Mouse (Mus musculus) hindbrain, embryonic 14.5 days (tissue): ENCODE measurements at regions not wholly inside any gene's neighbourhood (a gene's known extent, or its start where the extent isn't known, plus 50 kb on each side); places are given as distances from the start of the nearest gene placed in this dataset.

ENCODE experiments used
- ATAC-seq: fragments of 200-750 bp; cut with Nextera tagmentation; 2 replicates; pipeline ENCODE4 v1.8.0; 2017; ENCODE audit warnings: moderate number of reproducible peaks, mild to moderate bottlenecking, moderate TSS enrichment, moderate library complexity; ENCODE audit not compliant: low FRiP score
- DNase-seq: peaks from one replicate; pipeline ENCODE4 v3.0.0-alpha.2; 2015; ENCODE audit warnings: low spot score
- H3K27ac ChIP-seq: fragments of 300-500 bp; sonication (generic); 2 replicates; pipeline ENCODE4 v1.5.1; 2014; ENCODE audit warnings: mild to moderate bottlenecking, moderate library complexity
- H3K27me3 ChIP-seq: fragments of 300-500 bp; sonication (generic); 2 replicates; pipeline ENCODE4 v1.6.1; 2014; ENCODE audit warnings: mild to moderate bottlenecking, low read length, mixed read lengths; ENCODE audit not compliant: control insufficient read depth, insufficient read depth
- H3K36me3 ChIP-seq: fragments of 300-500 bp; sonication (generic); replicated peaks from 2 replicates; pipeline ENCODE4 v1.6.1; 2014; ENCODE audit not compliant: control insufficient read depth, insufficient read depth
- H3K4me1 ChIP-seq: fragments of 300-500 bp; sonication (generic); replicated peaks from 2 replicates; pipeline ENCODE4 v1.6.1; 2014; ENCODE audit warnings: antibody characterized with exemption, low read length, mixed read lengths; ENCODE audit not compliant: control insufficient read depth, insufficient read depth
- H3K4me2 ChIP-seq: fragments of 300-500 bp; sonication (generic); replicated peaks from 2 replicates; pipeline ENCODE4 v1.6.1; 2014; ENCODE audit warnings: mild to moderate bottlenecking, moderate library complexity
- H3K4me3 ChIP-seq: fragments of 300-500 bp; sonication (generic); replicated peaks from 2 replicates; pipeline ENCODE4 v1.5.1; 2014; ENCODE audit warnings: mild to moderate bottlenecking, low read length
- H3K9ac ChIP-seq: fragments of 300-500 bp; sonication (generic); 2 replicates; pipeline ENCODE4 v1.6.1; 2014
- H3K9me3 ChIP-seq: fragments of 300-500 bp; sonication (generic); 2 replicates; pipeline ENCODE4 v1.6.1; 2016; ENCODE audit warnings: low read length; ENCODE audit not compliant: control insufficient read depth
- WGBS: fragments of 180-500 bp; shearing (Covaris S2); extraction: QIAGEN DNeasy Blood & Tissue Kit; methylation state at CpG from one replicate; pipeline ENCODE4 v1.1.7; 2014; 5-methylcytosine and 5-hydroxymethylcytosine counted together

GRCm38 (mm10) chr11:112839721-112840494, 57.9 kb downstream of the Sox9 start:
- H3K4me3 ChIP-seq: no peak overlapping the region
- no peaks in the 10 kb centered on the region for H3K36me3 ChIP-seq
- 9% methylated on average over 10 of the region's 10 CpGs for WGBS
- H3K4me1 ChIP-seq: no peaks in the 10 kb centered on the region
- peak overlapping the region; percentile 58 for H3K27ac ChIP-seq
- no peaks in the 10 kb centered on the region for H3K27me3 ChIP-seq
- no peak overlapping the region for H3K9ac ChIP-seq
- DNase-seq (peak; percentile 44), ATAC-seq (peak; percentile 34; the same call in 1 of the 2 replicates)
- H3K4me2 ChIP-seq: no peak overlapping the region
- no peaks in the 10 kb centered on the region for H3K9me3 ChIP-seq

- no peak overlapping the region for H3K9ac ChIP-seq
- H3K27ac ChIP-seq: 0 out of 2 replicates have a peak overlapping the region, but pooled peaks have one; percentile 17
- no peak overlapping the region for H3K4me2 ChIP-seq
- H3K27me3 ChIP-seq: no peaks in the 10 kb centered on the region
- 7% methylated on average over 10 of the region's 10 CpGs for WGBS
- H3K9me3 ChIP-seq: no peaks in the 10 kb centered on the region
- no peak for DNase-seq
- H3K4me1 ChIP-seq: no peaks in the 10 kb centered on the region
- no peaks in the 10 kb centered on the region for H3K36me3 ChIP-seq
- H3K4me3 ChIP-seq: no peak overlapping the region
- ATAC-seq: no peak; the same call in 1 of the 2 replicates
Measured at GRCm38 (mm10) chr11:112840495-112840828, 58.4 kb downstream of the Sox9 start.

GRCm38 (mm10) chr11:112844258-112844901, 62.4 kb downstream of the Sox9 start:
- DNase-seq (no peak), ATAC-seq (no peak)
- H3K4me1 ChIP-seq: no peaks in the 10 kb centered on the region
- H3K9ac ChIP-seq: no peak overlapping the region
- H3K27me3 ChIP-seq: no peaks in the 10 kb centered on the region
- H3K36me3 ChIP-seq: no peaks in the 10 kb centered on the region
- no peak overlapping the region for H3K4me3 ChIP-seq
- no peak overlapping the region for H3K4me2 ChIP-seq
- 58% methylated on average over 8 of the region's 8 CpGs for WGBS
- H3K9me3 ChIP-seq: no peaks in the 10 kb centered on the region
- H3K27ac ChIP-seq: no peak overlapping the region

- H3K27me3 ChIP-seq: no peaks in the 10 kb centered on the region
- DNase-seq (no peak), ATAC-seq (no peak)
- H3K4me1 ChIP-seq: no peaks in the 10 kb centered on the region
- H3K9ac ChIP-seq: no peak overlapping the region
- 99% methylated on average over 2 of the region's 2 CpGs for WGBS
- no peak overlapping the region for H3K4me3 ChIP-seq
- no peak overlapping the region for H3K4me2 ChIP-seq
- no peaks in the 10 kb centered on the region for H3K9me3 ChIP-seq
- H3K27ac ChIP-seq: no peak overlapping the region
- no peaks in the 10 kb centered on the region for H3K36me3 ChIP-seq
Measured at GRCm38 (mm10) chr11:112847146-112847545, 65.1 kb downstream of the Sox9 start.

- DNase-seq: no peak
- no peak overlapping the region for H3K9ac ChIP-seq
- H3K27me3 ChIP-seq: no peaks in the 10 kb centered on the region
- H3K9me3 ChIP-seq: no peaks in the 10 kb centered on the region
- H3K4me1 ChIP-seq: no peaks in the 10 kb centered on the region
- no peak overlapping the region for H3K27ac ChIP-seq
- H3K4me2 ChIP-seq: no peak overlapping the region
- WGBS: 84% methylated on average over 3 of the region's 3 CpGs
- H3K4me3 ChIP-seq: no peak overlapping the region
- no peak for ATAC-seq
- no peaks in the 10 kb centered on the region for H3K36me3 ChIP-seq
Measured at GRCm38 (mm10) chr11:112847851-112848250, 65.8 kb downstream of the Sox9 start.

DNA sequence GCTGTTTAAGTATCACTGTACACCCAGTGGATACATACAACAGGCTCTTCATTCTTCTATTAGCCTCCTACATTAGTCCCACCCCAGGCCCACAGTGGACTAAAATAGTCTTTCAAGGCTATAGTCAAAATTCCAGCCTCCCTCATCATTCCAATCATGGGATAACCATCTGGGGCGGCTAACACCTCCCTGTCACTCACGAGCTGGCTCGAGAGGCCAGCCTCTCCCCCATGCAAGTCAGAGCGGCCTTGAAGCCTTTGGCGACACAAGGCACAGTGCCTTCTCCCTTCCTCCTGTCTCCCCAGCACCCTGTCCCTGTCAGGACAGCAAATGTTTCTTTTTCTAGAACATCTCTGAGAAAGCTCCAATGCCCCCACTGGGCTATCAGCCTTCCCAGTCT, 68.0 kb downstream of the Sox9 start:
- WGBS: 78% methylated on average over 5 of the region's 5 CpGs
- Histone ChIP-seq H3K4me1 (no peaks in the 10 kb centered on the region), H3K4me2 (no peak overlapping the region), H3K9me3 (no peaks in the 10 kb centered on the region), H3K9ac (no peak overlapping the region), H3K27ac (no peak overlapping the region), H3K36me3 (no peaks in the 10 kb centered on the region), H3K4me3 (no peak overlapping the region), H3K27me3 (no peaks in the 10 kb centered on the region)
- ATAC-seq (no peak), DNase-seq (no peak)

DNA sequence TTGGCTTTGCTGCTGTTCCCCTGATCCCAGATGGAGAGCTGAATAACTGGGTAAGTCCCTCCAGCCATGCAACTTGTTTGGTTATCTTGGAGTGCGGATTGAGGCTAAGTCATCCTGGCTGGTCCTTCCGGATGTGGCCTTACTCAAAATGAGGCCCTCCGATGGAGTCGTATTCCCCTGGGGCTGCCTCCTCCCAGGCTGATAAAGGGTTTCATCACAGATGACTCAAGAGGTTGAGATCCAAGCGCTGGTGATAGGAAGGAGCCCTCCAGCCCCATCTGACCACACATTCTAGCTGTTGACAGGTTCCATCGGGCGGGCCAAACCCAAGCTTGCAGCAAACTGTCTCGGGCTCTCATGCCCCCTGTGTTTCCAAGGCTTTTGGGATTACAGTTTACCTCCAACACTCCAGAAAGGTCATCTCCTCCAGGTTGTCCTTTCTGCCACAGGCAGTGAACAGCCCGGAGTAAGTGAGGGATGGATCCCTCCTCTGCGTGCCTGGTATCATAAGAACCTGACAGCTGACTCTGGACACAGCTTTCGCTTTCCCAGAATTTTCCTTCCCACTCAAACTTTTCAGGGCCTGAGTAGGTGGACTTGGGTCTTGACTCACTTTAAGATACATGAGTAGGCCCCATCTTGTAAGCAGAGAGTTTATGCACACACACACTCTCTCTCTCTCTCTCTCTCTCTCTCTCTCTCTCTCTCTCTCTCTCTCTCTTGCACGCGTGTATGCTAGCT, 68.7 kb downstream of the Sox9 start:
- no peaks in the 10 kb centered on the region for H3K36me3 ChIP-seq
- no peak overlapping the region for H3K27ac ChIP-seq
- ATAC-seq: no peak
- 88% methylated on average over 13 of the region's 13 CpGs for WGBS
- H3K4me1 ChIP-seq: no peaks in the 10 kb centered on the region
- no peak for DNase-seq
- H3K9me3 ChIP-seq: no peaks in the 10 kb centered on the region
- H3K27me3 ChIP-seq: no peaks in the 10 kb centered on the region
- H3K4me3 ChIP-seq: no peak overlapping the region
- H3K4me2 ChIP-seq: no peak overlapping the region
- H3K9ac ChIP-seq: no peak overlapping the region

DNA sequence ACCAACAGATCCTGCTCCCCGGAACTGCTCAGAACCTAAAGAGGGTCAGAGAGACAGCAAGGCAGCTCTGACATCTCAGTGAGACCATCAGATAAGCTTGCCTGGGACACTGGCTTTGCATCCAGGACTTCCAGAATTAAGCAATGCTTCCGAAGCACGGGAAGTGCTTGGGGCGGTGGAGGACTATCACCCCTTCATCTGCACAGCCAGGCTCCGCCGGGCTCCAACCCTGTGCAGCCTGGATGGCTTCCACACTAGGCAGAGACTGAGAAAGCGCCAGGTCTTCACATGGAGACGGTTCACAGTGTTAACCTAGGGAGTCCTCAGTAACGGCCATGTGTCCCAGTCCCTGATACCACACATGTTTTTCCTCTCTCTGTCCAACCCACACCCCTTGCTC, 69.3 kb downstream of the Sox9 start:
- Histone ChIP-seq H3K36me3 (no peaks in the 10 kb centered on the region), H3K27me3 (no peaks in the 10 kb centered on the region), H3K9ac (no peak overlapping the region), H3K9me3 (no peaks in the 10 kb centered on the region), H3K4me1 (no peaks in the 10 kb centered on the region), H3K27ac (no peak overlapping the region), H3K4me2 (no peak overlapping the region), H3K4me3 (no peak overlapping the region)
- WGBS: 84% methylated on average over 9 of the region's 9 CpGs
- ATAC-seq: no peak
- DNase-seq: no peak

DNA sequence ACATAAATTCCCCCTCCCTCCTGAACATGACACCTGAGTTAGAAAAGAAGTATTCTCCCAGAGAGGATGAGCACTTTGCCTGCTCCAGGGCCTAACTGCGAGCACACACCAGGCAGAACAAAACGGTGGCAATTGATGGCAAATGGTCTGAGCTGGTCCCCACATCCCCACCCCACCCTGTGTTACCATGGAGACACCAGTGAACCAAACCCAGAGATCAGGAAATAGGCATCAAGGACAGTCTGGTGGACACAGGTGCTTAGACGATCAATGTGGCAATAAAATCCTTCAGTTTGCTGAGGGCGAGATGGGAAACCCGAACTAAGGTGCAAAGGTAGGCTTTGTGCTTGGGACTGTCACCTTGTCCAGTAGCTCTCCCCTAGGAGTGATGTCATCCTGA, 74.0 kb downstream of the Sox9 start:
- no peak overlapping the region for H3K4me2 ChIP-seq
- H3K9ac ChIP-seq: no peak overlapping the region
- 56% methylated on average over 5 of the region's 5 CpGs for WGBS
- DNase-seq: no peak
- no peak overlapping the region for H3K4me3 ChIP-seq
- H3K27me3 ChIP-seq: no peaks in the 10 kb centered on the region
- ATAC-seq: no peak
- H3K9me3 ChIP-seq: peaks cover 10% of the 10 kb centered on the region; the same call in 1 of the 2 replicates
- no peaks in the 10 kb centered on the region for H3K36me3 ChIP-seq
- H3K27ac ChIP-seq: no peak overlapping the region
- H3K4me1 ChIP-seq: peaks cover 9% of the 10 kb centered on the region
